Mouse (Mus musculus): ENCODE data around the gene Lmod3. TPM values are rescaled to one million over a fixed set of nuclear protein-coding genes. Genes with fewer than 3 reads are reported as not detected.
"Not testable (repeated sequence)": the region's sequence is repeated elsewhere in the genome, so short reads cannot be mapped to it uniquely, and the experiment has no call there.

Lmod3 gene
- total and polyA plus RNA-seq, 2 experiments from 2014 or later = not detected

DNA sequence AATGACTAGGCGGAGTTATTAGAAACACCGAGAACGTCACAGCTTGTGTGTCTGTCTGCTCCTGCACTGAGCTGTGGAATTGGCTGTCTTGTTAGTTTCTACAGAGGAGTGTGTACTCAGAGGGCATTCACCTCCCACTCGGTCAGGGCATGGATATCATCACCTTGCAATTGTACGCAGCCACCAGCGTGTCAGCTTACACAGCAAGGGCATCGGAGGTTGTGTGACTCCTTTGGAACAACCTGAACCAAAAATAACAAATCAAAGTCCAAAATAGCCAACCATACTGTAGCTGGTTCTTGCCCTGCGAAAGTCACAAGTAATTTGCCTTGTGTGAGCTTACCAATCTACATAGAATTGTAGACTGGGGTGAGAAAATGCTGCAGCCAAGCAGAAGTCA is 12.7 kb upstream of the Lmod3 start:
- no peak overlapping the region for H3K9ac ChIP-seq (replicated peaks; ENCODE audit: low read length, poor library complexity, severe bottlenecking)
- TF ChIP-seq CTCF (IDR thresholded peaks at IDR 0.05) = no peak
- no peak for DNase-seq (ENCODE audit: low spot score)
- ATAC-seq (ENCODE audit: low FRiP score) = no peak
- H3K9me3 ChIP-seq (ENCODE audit: low read length) = no peaks in the 10 kb centered on the region
- H3K4me3 ChIP-seq (ENCODE audit: low read depth, low read length) = no peak overlapping the region
- H3K4me2 ChIP-seq (ENCODE audit: low read depth, low read length, poor library complexity, severe bottlenecking) = no peak overlapping the region
- no peaks in the 10 kb centered on the region for H3K27me3 ChIP-seq (ENCODE audit: insufficient read depth, low read length)
- no peak overlapping the region for H3K27ac ChIP-seq (ENCODE audit: low read depth, low read length)
- WGBS = 89% methylated on average over 8 of the region's 8 CpGs
- no peaks in the 10 kb centered on the region for H3K36me3 ChIP-seq (ENCODE audit: insufficient read depth, low read length)
- no peaks in the 10 kb centered on the region for H3K4me1 ChIP-seq (ENCODE audit: insufficient read depth, low read length)

DNA sequence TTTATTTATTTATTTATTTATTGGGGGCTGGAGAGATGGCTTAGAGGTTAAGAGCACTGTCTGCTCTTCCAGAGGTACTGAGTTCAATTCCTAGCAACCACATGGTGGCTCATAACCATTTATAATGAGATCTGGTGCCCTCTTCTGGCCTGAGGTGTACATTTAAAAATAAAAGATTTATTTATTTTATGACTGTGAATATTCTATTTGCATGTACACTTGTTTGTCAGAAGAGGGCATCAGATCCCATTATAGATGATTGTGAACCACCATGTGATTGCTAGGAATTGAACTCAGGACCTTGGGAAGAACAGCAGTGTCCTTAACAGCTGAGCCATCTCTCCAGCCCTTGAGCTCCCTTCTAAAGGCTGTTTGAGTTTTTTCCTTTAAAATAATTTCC is 11.2 kb upstream of the Lmod3 start:
- H3K4me2 ChIP-seq (ENCODE audit: low read depth, low read length, poor library complexity, severe bottlenecking); H3K27me3 ChIP-seq (ENCODE audit: insufficient read depth, low read length); H3K4me1 ChIP-seq (ENCODE audit: insufficient read depth, low read length); H3K27ac ChIP-seq (ENCODE audit: low read depth, low read length); H3K9ac ChIP-seq (replicated peaks; ENCODE audit: low read length, poor library complexity, severe bottlenecking); H3K9me3 ChIP-seq (ENCODE audit: low read length); H3K4me3 ChIP-seq (ENCODE audit: low read depth, low read length); DNase-seq (ENCODE audit: low spot score); H3K36me3 ChIP-seq (ENCODE audit: insufficient read depth, low read length); ATAC-seq (ENCODE audit: low FRiP score): not testable (repeated sequence)
- TF ChIP-seq CTCF (IDR thresholded peaks at IDR 0.05) = peak; percentile 39

- ATAC-seq (ENCODE audit: low FRiP score) (no peak), DNase-seq (ENCODE audit: low spot score) (no peak)
- Histone ChIP-seq H3K4me2 (ENCODE audit: low read depth, low read length, poor library complexity, severe bottlenecking) (no peak overlapping the region), H3K9me3 (ENCODE audit: low read length) (no peaks in the 10 kb centered on the region), H3K9ac (replicated peaks; ENCODE audit: low read length, poor library complexity, severe bottlenecking) (no peak overlapping the region), H3K4me1 (ENCODE audit: insufficient read depth, low read length) (no peaks in the 10 kb centered on the region), H3K27me3 (ENCODE audit: insufficient read depth, low read length) (no peaks in the 10 kb centered on the region), H3K27ac (ENCODE audit: low read depth, low read length) (no peak overlapping the region), H3K4me3 (ENCODE audit: low read depth, low read length) (no peak overlapping the region), H3K36me3 (ENCODE audit: insufficient read depth, low read length) (no peaks in the 10 kb centered on the region)
- no peak for TF ChIP-seq CTCF (IDR thresholded peaks at IDR 0.05)
- WGBS = 77% methylated on average over 4 of the region's 4 CpGs
Observed at GRCm38 (mm10) chr6:97262229-97262628, 9.7 kb upstream of the Lmod3 start.

DNA sequence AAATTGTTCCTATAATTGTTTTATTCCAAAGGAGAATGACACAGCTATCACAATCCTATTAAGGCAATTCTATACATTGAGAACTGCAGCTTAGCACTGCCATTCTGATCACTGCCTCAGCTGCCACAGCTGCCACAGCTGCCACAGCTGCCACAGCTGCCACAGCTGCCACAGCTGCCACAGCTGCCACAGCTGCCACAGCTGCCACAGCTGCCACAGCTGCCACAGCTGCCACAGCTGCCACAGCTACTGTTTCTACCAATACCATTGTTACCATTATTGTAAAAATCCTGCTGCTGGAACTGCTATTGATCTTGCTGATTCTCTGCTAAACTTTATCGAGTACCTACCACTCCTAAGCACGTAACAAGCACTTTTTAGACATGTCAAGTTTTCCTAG is 7.4 kb upstream of the Lmod3 start:
- H3K4me1 ChIP-seq (ENCODE audit: insufficient read depth, low read length); H3K9me3 ChIP-seq (ENCODE audit: low read length); H3K27ac ChIP-seq (ENCODE audit: low read depth, low read length); H3K36me3 ChIP-seq (ENCODE audit: insufficient read depth, low read length); H3K9ac ChIP-seq (replicated peaks; ENCODE audit: low read length, poor library complexity, severe bottlenecking); DNase-seq (ENCODE audit: low spot score); H3K4me2 ChIP-seq (ENCODE audit: low read depth, low read length, poor library complexity, severe bottlenecking); H3K4me3 ChIP-seq (ENCODE audit: low read depth, low read length); H3K27me3 ChIP-seq (ENCODE audit: insufficient read depth, low read length); ATAC-seq (ENCODE audit: low FRiP score): not testable (repeated sequence)
- 82% methylated on average over 2 of the region's 2 CpGs for WGBS

DNA sequence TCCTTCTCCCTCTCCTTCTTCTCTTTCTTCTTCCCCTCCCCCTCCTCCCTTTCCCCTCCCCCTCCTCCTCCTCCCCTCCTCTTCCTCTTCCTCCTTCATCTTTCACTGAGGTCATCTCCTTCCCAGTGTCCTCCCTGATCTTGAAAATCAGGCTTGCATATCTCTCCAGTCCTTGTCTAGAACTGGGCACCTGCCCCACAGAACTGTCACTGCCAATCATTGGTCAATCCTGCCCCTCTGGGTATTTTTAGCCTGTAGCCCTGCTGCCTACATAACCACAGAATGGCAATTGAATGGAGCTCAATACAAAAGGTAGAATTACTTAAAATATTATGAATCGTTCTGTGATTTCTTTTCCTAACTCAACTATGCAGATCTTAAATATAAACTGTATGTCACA is 5.9 kb upstream of the Lmod3 start:
- 100% methylated on average over 1 of the region's 1 CpGs for WGBS

DNA sequence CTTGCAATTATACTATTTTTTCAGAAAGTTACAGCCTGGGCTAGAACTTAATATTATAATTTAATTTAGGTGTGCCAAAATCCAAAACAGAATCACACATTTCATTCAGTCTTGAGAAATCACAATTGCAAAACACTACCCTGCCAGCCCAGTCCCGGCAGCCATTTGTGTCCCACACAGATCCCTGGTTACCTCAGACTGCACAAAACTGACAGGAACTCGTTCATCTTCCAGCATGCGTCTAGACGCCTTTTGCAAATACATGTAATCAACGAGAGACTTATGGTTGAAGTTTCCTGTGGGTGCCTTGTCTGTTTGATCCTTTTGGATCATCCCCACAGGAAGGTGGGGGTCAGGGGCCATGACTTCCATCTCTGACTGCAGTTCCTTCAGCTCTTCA is 473 bp downstream of the Lmod3 start:
- H3K27me3 ChIP-seq (ENCODE audit: insufficient read depth, low read length) = no peaks in the 10 kb centered on the region
- no peak for TF ChIP-seq CTCF (IDR thresholded peaks at IDR 0.05)
- H3K9ac ChIP-seq (replicated peaks; ENCODE audit: low read length, poor library complexity, severe bottlenecking) = no peak overlapping the region
- no peak overlapping the region for H3K4me2 ChIP-seq (ENCODE audit: low read depth, low read length, poor library complexity, severe bottlenecking)
- ATAC-seq (ENCODE audit: low FRiP score) (no peak), DNase-seq (ENCODE audit: low spot score) (no peak)
- 83% methylated on average over 5 of the region's 5 CpGs for WGBS
- no peak overlapping the region for H3K27ac ChIP-seq (ENCODE audit: low read depth, low read length)
- H3K4me1 ChIP-seq (ENCODE audit: insufficient read depth, low read length) = no peaks in the 10 kb centered on the region
- H3K4me3 ChIP-seq (ENCODE audit: low read depth, low read length) = no peak overlapping the region
- H3K36me3 ChIP-seq (ENCODE audit: insufficient read depth, low read length) = no peaks in the 10 kb centered on the region
- H3K9me3 ChIP-seq (ENCODE audit: low read length) = no peaks in the 10 kb centered on the region

More for the DNA sequence above, 5.9 kb upstream of the Lmod3 start:
- Histone ChIP-seq H3K4me1 (ENCODE audit: insufficient read depth, low read length) (no peaks in the 10 kb centered on the region), H3K4me3 (ENCODE audit: low read depth, low read length) (no peak overlapping the region), H3K27ac (ENCODE audit: low read depth, low read length) (no peak overlapping the region), H3K27me3 (ENCODE audit: insufficient read depth, low read length) (no peaks in the 10 kb centered on the region), H3K9ac (replicated peaks; ENCODE audit: low read length, poor library complexity, severe bottlenecking) (no peak overlapping the region), H3K9me3 (ENCODE audit: low read length) (no peaks in the 10 kb centered on the region), H3K4me2 (ENCODE audit: low read depth, low read length, poor library complexity, severe bottlenecking) (no peak overlapping the region), H3K36me3 (ENCODE audit: insufficient read depth, low read length) (no peaks in the 10 kb centered on the region)
- ATAC-seq (ENCODE audit: low FRiP score) = no peak
- no peak for DNase-seq (ENCODE audit: low spot score)
- TF ChIP-seq CTCF (IDR thresholded peaks at IDR 0.05) = no peak

GRCm38 (mm10) chr6:97250966-97251365 is 1.6 kb downstream of the Lmod3 start:
- ATAC-seq (ENCODE audit: low FRiP score) = no peak
- H3K27me3 ChIP-seq (ENCODE audit: insufficient read depth, low read length) = no peaks in the 10 kb centered on the region
- 53% methylated on average over 6 of the region's 6 CpGs for WGBS

More at GRCm38 (mm10) chr6:97250966-97251365, 1.6 kb downstream of the Lmod3 start:
- H3K4me3 ChIP-seq (ENCODE audit: low read depth, low read length) = no peak overlapping the region
- no peaks in the 10 kb centered on the region for H3K9me3 ChIP-seq (ENCODE audit: low read length)
- no peaks in the 10 kb centered on the region for H3K4me1 ChIP-seq (ENCODE audit: insufficient read depth, low read length)
- H3K4me2 ChIP-seq (ENCODE audit: low read depth, low read length, poor library complexity, severe bottlenecking) = no peak overlapping the region
- no peak overlapping the region for H3K9ac ChIP-seq (replicated peaks; ENCODE audit: low read length, poor library complexity, severe bottlenecking)
- DNase-seq (ENCODE audit: low spot score) = peak; percentile 59
- TF ChIP-seq CTCF (IDR thresholded peaks at IDR 0.05) = peak; percentile 78
- no peaks in the 10 kb centered on the region for H3K36me3 ChIP-seq (ENCODE audit: insufficient read depth, low read length)
- no peak overlapping the region for H3K27ac ChIP-seq (ENCODE audit: low read depth, low read length)
